Mouse (Mus musculus) C2C12 (cell line): ENCODE results near the gene Ccser2. TPM values are rescaled to one million over a fixed set of nuclear protein-coding genes. Genes with fewer than 3 reads are reported as not detected.

Experiments used
- H3K27me3 ChIP-seq: one replicate; pipeline ENCODE4 v1.6.1; 2011; ENCODE audit not compliant: control insufficient read depth, insufficient read depth, insufficient read length
- H3K36me3 ChIP-seq: one replicate; pipeline ENCODE4 v1.6.1; 2011; ENCODE audit not compliant: control insufficient read depth, insufficient read depth
- H3K4me3 ChIP-seq: one replicate; pipeline ENCODE4 v1.5.1; 2011; ENCODE audit warnings: mild to moderate bottlenecking, control low read depth; ENCODE audit not compliant: poor library complexity, insufficient read depth, severe bottlenecking
- H3K79me2 ChIP-seq: one replicate; pipeline ENCODE4 v1.6.1; 2011; ENCODE audit not compliant: control insufficient read depth, insufficient read depth
- H3K79me3 ChIP-seq: one replicate; pipeline ENCODE4 v1.6.1; 2011; ENCODE audit warnings: low read depth, control low read depth
- H3ac ChIP-seq: one replicate; pipeline ENCODE3; 2011; ENCODE audit warnings: low read depth; ENCODE audit not compliant: control insufficient read depth, insufficient read length
- CEBPB ChIP-seq: IDR thresholded peaks from one replicate; pipeline ENCODE4 v1.6.1; 2011; ENCODE audit warnings: low read depth, mild to moderate bottlenecking, control low read depth, moderate library complexity
- CTCF ChIP-seq: IDR thresholded peaks from one replicate; pipeline ENCODE4 v1.5.1; 2011; ENCODE audit not compliant: control insufficient read depth, insufficient read depth, insufficient read length
- FOSL1 ChIP-seq: IDR thresholded peaks from one replicate; pipeline ENCODE4 v1.8.0; 2011; ENCODE audit warnings: mild to moderate bottlenecking, low read length; ENCODE audit not compliant: poor library complexity, insufficient read depth, severe bottlenecking
- MAX ChIP-seq: IDR thresholded peaks from one replicate; pipeline ENCODE4 v1.6.1; 2011; ENCODE audit warnings: mild to moderate bottlenecking, control low read depth
- MYOD1 ChIP-seq: IDR thresholded peaks from one replicate; pipeline ENCODE4 v1.6.1; 2011; ENCODE audit warnings: low read depth; ENCODE audit not compliant: control insufficient read depth, insufficient read length
- MYOG ChIP-seq: IDR thresholded peaks from one replicate; pipeline ENCODE4 v1.6.1; 2011; ENCODE audit not compliant: control insufficient read depth, insufficient read length; ENCODE audit errors: extremely low read depth
- USF1 ChIP-seq: IDR thresholded peaks from one replicate; pipeline ENCODE4 v1.6.1; 2011; ENCODE audit warnings: low read depth, mild to moderate bottlenecking, control low read depth, moderate library complexity
- polyA plus RNA-seq: library from polyadenylated mRNA; unstranded; fragments of >200 nt; fragmentation: generic; extraction: Trizol; gene quantifications from one replicate; pipeline ENCODE4 v1.2.1, GENCODE M21; 2012; ENCODE audit warnings: missing spikeins

The Ccser2 gene
- polyA plus RNA-seq, 1 experiment: 7.4 TPM

- Histone ChIP-seq H3K27me3 (no peaks in the 10 kb centered on the region), H3K79me2 (peaks cover 71% of the 10 kb centered on the region), H3K4me3 (no peak overlapping the region), H3K79me3 (peaks cover 34% of the 10 kb centered on the region), H3ac (no peak overlapping the region), H3K36me3 (no peaks in the 10 kb centered on the region)
- no peak for TF ChIP-seq CTCF
- TF ChIP-seq FOSL1: no peak
- TF ChIP-seq CEBPB: no peak
- no peak for TF ChIP-seq MYOD1
- TF ChIP-seq USF1: no peak
- TF ChIP-seq MAX: no peak
Measured at GRCm38 (mm10) chr14:36957261-36957660, 11.3 kb downstream of the Ccser2 start.

- TF ChIP-seq CTCF: no peak
- no peak for TF ChIP-seq USF1
- no peak for TF ChIP-seq FOSL1
- TF ChIP-seq MYOG: no peak
- TF ChIP-seq CEBPB: no peak
- H3ac ChIP-seq: no peak overlapping the region
- no peak overlapping the region for H3K4me3 ChIP-seq
- H3K27me3 ChIP-seq: no peaks in the 10 kb centered on the region
- peaks cover 70% of the 10 kb centered on the region for H3K79me2 ChIP-seq
- H3K79me3 ChIP-seq: peaks cover 32% of the 10 kb centered on the region
- no peaks in the 10 kb centered on the region for H3K36me3 ChIP-seq
Measured at GRCm38 (mm10) chr14:36956717-36957116, 11.9 kb downstream of the Ccser2 start.

- no peaks in the 10 kb centered on the region for H3K36me3 ChIP-seq
Measured at GRCm38 (mm10) chr14:36952687-36953426, 15.7 kb downstream of the Ccser2 start.

DNA sequence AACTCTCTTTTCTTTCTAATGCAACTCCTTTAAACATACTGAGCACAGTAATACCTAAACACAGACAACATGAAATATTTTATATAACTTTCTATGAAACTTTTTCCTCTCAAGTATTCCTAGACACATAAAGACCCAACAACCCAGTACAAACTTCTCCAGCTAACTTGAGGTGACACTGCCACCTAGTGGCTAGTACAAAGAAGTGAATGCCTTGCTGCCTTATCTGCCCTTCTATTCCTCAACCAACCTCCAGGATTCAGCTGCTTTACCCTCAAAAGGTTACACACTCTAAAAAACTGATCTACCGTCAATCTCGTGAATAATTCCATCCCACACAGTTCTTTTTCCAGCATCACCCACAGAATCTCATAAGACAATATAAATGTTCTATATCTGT, 16.4 kb downstream of the Ccser2 start:
- TF ChIP-seq CTCF (peak; percentile 52), MYOG (no peak)

More at GRCm38 (mm10) chr14:36952687-36953426, 15.7 kb downstream of the Ccser2 start:
- no peak overlapping the region for H3K4me3 ChIP-seq
- TF ChIP-seq CTCF (no peak), USF1 (no peak), MYOD1 (no peak), FOSL1 (no peak), CEBPB (no peak), MYOG (no peak), MAX (no peak)
- no peaks in the 10 kb centered on the region for H3K27me3 ChIP-seq
- H3K79me3 ChIP-seq: peaks cover 18% of the 10 kb centered on the region
- H3ac ChIP-seq: no peak overlapping the region
- H3K79me2 ChIP-seq: peaks cover 48% of the 10 kb centered on the region

DNA sequence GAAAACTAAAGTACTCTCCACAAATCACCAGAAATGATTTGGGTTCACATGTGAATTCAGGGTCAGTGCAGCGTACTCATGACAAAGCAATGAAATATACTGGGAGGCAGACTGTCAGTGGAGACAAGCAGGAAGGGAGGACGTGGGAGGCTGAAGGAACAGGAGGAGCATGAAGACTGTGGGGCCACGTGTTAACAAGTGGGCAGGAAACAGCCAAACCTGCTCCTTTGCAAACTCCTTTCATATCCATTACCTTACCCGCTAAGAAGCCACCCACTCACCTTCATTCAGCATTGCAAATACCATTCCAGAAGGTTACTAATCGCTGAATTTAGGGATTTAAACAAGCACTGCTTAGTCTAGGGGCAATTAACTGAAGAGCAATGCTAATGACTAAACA, 25.9 kb downstream of the Ccser2 start:
- Histone ChIP-seq H3ac (no peak overlapping the region), H3K36me3 (peaks cover 8% of the 10 kb centered on the region), H3K4me3 (no peak overlapping the region), H3K27me3 (no peaks in the 10 kb centered on the region), H3K79me2 (no peaks in the 10 kb centered on the region), H3K79me3 (peaks cover 3% of the 10 kb centered on the region)
- TF ChIP-seq FOSL1 (no peak), CTCF (no peak), CEBPB (no peak), MAX (no peak), USF1 (no peak)

More for the DNA sequence above, 16.4 kb downstream of the Ccser2 start:
- no peaks in the 10 kb centered on the region for H3K27me3 ChIP-seq
- no peaks in the 10 kb centered on the region for H3K36me3 ChIP-seq
- peaks cover 14% of the 10 kb centered on the region for H3K79me3 ChIP-seq
- no peak overlapping the region for H3K4me3 ChIP-seq
- peaks cover 41% of the 10 kb centered on the region for H3K79me2 ChIP-seq
- no peak overlapping the region for H3ac ChIP-seq

DNA sequence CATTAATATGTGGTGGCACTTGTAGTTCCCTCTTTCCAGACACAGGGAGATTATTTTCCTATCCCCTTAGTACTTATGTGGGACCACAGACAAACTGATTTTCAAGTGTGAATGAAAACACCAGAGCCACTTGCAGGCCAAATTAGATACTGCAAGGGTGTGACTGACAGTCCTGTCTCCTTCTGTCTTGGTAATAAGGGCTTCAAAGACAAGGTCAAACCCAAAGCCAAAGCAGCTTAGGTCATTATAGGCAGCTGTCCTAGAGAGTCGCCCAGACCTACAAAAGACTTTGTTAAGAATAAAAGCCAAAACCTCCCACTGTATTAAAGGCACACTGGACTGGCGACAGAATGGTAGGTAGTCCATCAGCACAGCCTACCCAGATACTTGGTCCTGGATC, 30.6 kb downstream of the Ccser2 start:
- Histone ChIP-seq H3K79me2 (no peaks in the 10 kb centered on the region), H3K4me3 (no peak overlapping the region), H3K27me3 (no peaks in the 10 kb centered on the region), H3ac (no peak overlapping the region), H3K79me3 (peaks cover 1% of the 10 kb centered on the region), H3K36me3 (peaks cover 20% of the 10 kb centered on the region)
- TF ChIP-seq USF1 (no peak), MAX (no peak), MYOD1 (no peak), FOSL1 (no peak), CEBPB (no peak), CTCF (no peak), MYOG (no peak)
